Mouse (Mus musculus): ENCODE measurements around the gene Pard3. TPM values are rescaled to one million over a fixed set of nuclear protein-coding genes. Genes with fewer than 3 reads are reported as not detected.
A peak's percentile ranks its signal among the peaks of the same experiment; 100 is the strongest.

The Pard3 gene
- polyA plus RNA-seq, 1 experiment, result 32.0 TPM

DNA sequence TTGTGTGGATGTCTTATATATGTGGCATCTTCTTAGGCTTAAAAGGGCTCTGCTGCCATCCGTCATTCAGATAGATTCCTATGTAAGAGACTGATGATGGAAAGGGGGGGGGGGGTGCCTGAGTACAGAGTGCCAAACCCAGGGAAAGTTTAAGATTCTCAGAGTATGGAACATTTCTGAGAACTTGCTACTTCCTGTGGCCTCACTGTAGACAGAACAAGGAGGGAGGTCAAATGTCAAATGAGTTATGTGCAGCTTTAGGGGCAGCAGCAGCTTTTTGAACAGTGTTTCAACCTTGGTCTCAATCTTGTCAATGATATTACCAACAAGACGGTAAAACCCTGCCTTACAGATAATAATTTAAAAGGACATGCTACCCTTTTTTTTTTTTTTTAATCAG, 367.5 kb downstream of the Pard3 start:
- no peak for DNase-seq (ENCODE audit: low spot score)

DNA sequence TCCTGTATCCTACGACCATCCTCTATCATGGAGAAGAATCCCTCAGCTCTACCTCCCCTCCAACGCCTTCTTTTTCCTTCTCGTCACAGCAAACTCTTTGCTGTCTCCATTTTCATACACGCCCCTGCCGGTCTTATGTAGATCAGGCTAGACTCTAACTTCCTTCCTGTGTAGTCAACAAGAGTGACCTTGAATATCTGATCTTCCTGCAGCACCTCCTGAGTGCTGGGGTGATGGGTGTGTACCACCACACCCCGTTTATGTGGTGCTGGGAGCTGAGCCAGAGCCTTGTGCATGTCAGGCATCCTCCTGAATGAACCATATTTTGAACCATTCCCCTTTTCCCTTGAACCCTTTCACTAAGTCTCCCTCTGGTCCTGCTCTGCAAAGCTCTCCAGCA, 372.3 kb downstream of the Pard3 start:
- DNase-seq (ENCODE audit: low spot score), result no peak

DNA sequence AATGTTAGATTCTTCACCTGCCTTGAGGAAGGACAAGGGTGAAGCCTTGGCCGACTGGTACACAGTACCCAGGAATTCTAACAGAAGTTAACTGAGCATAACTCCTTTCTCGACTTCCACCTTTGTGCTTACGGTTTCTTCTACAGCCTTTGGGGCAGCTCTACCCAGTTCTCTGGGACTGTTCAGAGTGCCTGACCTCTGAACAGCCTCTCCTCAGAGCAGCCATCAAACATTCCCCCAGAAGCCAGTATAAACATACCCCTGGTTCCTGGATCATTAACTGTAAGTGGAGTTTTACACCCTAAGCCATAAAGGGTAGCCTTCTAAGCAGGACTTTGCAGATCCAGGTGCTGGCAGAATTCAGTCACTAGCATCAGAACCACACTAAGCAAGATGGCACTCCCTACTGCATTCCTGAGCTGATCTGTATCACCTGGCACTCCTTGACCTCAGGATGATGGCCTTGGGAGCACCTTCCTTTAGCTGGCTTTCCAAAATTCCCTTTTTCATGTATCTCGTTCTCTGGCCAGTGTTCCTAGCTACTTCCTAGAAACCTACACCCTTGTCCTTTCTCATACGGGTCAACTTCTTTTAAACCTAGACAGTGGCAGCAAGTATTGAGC, 374.0 kb downstream of the Pard3 start:
- DNase-seq (ENCODE audit: low spot score), result no peak

DNA sequence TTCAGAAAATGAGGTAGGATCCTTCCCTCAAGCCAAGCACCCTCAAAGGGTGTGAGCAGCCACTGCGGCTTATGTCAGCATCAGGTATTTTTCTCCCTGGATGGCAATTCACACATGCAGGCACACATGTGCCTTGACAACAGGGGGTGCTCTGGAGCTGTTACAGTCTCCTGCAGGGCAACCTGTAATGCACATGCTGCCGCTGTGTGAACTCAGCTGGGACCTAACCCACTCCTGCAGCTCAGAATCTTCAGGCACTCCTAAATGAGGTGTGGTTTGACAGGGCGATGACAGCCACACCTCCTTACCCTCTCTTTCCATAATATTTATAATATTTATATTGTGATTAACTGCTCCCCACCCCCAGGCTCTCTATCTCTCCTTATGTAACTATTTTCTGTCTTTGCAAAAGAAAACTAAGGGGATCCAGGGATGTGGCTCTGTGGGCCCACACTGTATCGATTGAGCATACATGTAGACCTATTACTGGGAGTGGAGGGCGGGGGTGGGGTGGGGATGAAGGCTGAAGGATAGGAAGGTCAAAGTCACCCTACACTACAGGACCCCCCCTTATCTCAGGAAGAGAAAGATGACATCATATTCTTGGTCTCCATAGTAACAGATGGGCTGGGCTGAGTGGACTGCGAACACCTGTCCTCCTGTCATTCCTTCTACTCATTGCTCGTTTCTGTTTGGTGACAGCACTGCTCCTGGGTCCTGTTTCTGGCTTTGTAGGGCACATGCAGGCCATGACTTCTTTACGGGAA, 375.1 kb downstream of the Pard3 start:
- DNase-seq (ENCODE audit: low spot score), result no peak

DNA sequence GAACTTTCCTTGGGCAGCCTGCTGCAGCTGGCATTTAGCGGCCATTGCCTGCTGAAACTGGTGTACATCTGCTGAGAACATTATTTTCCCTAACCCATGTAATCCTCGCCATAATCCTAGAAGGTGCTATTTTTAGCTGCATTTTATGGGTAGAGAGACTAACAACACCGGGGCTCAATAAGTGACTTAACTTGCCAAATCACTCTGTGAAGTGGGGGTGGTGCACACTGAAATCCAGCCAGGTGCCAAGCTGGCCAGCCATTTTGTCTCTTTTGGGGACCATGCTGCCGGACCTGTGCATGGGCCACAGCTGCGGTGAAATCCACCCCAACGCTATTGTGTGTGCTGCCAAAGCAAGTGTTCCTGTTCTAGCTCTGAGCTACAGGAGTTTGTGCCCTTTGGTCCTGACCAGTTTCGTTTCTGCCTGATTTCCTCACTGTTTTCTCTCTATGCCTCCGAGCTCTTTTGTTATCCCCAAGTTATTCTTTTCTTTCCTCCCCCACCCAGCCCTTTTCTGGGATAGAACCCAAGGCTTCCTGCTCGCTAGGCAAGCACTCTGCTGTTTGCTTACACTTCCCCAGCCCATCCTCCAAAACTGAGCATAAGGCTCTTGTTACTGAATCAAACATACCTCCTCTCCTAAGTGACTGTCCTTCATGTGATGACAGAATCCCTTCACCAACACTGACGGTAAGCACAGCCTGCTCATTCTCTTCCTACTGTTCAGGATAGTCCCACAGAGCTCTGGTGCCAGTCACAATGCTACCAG, 375.9 kb downstream of the Pard3 start:
- no peak for DNase-seq (ENCODE audit: low spot score)

DNA sequence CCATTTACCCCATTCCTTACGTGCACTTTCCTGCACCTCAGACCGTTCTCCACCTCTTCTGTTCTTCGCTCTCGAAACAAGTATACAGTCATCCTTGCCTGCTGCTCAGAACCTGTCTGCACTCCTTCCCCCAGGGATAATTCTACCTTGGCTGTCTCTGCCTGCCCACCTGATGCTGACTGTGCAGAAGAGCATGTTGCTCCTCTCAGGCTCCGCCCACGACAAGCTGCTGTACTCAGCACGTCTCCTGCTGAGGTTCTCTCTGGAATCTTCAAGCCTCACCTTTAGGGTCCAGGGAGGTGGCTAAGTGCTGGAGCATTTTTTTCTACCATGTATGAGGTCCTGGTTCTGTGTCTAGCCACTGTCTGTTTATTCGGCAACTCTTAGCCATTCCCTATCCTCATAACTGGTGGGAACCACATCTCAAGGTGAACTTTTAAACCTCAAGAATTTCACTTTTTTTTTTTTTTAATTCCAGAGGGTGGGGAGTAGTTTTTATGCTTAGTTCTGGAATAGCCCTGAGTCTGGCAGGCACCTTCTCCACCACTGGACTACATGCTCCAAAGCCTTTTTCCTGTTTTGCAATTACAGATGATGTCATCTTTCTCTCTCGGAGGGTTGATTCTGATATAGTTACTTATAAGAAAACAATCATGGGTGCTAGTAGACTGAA, 376.6 kb downstream of the Pard3 start:
- no peak for DNase-seq (ENCODE audit: low spot score)

DNA sequence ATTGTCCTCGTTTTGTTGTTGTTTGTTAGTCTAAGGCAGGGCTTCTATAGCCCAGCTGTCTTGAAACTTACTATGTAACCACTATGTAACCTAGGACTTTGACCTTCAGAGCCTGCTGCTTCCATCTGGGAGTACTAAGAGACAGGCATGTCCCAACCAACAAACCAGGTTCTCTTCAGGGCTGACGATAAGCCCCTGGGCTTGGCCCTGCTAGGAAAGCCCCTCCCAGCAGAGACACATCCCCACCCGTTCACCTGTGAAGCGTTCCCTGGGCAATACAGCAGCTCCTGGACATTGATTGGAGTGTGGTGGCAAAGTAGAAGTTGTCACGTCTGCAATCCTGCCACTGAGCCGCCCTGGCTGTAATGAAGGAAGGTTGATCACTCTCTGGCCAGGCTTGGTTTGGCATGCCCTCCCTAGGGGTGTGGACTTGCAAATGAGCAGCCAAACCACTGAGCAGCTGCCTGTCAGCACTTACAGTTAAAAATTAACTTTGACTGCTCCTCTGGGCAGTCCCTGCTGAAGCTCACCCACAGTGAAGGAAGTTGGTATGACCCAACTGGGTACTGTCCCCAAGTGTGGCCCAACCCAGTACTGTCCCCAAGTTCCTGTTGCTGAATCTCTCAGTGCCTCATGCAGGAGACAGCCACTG, 377.3 kb downstream of the Pard3 start:
- peak; percentile 32 for DNase-seq (ENCODE audit: low spot score)

- no peak for DNase-seq (ENCODE audit: low spot score)
These were observed 383.7 kb downstream of the Pard3 start for GRCm38 (mm10) chr8:127447401-127447800.

GRCm38 (mm10) chr8:127449066-127449840, 385.6 kb downstream of the Pard3 start:
- no peak for DNase-seq (ENCODE audit: low spot score)

- no peak for DNase-seq (ENCODE audit: low spot score)
These were observed 387.4 kb downstream of the Pard3 start for GRCm38 (mm10) chr8:127450954-127451668.

DNA sequence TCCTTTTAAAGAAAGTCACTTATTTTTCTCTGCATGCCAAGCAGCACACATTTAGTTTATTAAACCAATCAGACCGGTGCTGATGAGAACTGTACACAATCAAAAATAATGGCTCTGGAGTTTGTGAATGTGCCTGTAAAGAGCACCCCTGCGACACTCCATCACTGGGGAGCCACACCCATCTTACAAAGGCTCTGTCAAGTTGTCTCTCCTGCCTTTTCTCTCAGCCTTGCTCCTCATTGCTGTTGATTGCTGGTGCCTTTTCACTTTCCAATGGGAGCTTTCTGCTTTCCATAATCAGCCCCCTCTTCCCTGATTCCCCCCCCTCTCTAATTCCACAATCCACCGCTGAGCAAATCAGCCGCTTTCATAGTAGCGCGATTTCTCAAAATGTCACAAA, 388.7 kb downstream of the Pard3 start:
- no peak for DNase-seq (ENCODE audit: low spot score)

DNA sequence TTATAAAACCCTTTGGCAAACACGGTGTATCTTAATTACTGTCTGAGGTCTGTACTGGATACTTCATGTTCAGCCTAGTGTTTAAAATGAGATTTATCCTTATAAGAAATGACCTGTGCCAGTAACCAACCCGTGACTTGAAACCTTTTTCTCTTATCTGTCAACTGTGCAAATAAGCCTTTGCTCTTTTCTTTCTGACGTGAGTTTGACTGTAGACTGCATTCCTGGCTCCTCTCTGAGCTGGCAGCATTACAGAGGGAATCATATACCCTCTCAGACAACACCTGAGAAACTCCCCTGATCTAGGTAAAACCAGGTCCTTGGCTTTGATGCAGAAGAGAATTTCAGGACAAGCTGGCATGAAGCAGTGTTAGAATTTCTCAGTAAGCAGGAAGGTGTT, 394.2 kb downstream of the Pard3 start:
- no peak for DNase-seq (ENCODE audit: low spot score)

DNA sequence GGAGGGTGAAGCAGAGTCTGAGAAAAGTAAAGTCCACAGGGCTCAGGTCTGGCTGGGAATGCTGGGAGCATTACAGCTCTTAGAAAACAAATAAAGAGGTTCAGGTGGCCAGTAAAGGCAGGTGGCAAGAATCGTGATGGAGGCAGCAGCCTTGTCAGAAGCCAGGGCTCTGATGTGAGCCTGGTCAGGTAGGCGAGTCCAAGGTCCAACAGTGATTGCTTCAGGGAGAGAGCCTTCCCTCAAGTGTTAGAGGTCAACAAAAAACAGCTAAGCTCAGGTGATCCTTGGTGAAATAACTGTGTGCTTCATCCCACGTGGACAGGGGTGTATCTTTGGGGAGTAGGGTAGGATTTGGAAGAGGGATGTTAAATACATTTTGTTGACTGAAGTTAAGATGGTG, 397.5 kb downstream of the Pard3 start:
- no peak for DNase-seq (ENCODE audit: low spot score)

- DNase-seq (ENCODE audit: low spot score), result no peak
These were observed 398.8 kb downstream of the Pard3 start for GRCm38 (mm10) chr8:127462378-127462935.

GRCm38 (mm10) chr8:127464300-127464699, 400.6 kb downstream of the Pard3 start:
- no peak for DNase-seq (ENCODE audit: low spot score)

GRCm38 (mm10) chr8:127472204-127472603, 408.5 kb downstream of the Pard3 start:
- DNase-seq (ENCODE audit: low spot score), result no peak

GRCm38 (mm10) chr8:127480003-127480402, 416.3 kb downstream of the Pard3 start:
- no peak for DNase-seq (ENCODE audit: low spot score)

- DNase-seq (ENCODE audit: low spot score), result no peak
These were observed 421.9 kb downstream of the Pard3 start for GRCm38 (mm10) chr8:127485618-127486017.

GRCm38 (mm10) chr8:127491963-127492362, 428.3 kb downstream of the Pard3 start:
- DNase-seq (ENCODE audit: low spot score), result no peak

- DNase-seq (ENCODE audit: low spot score), result no peak
These were observed 431.6 kb downstream of the Pard3 start for GRCm38 (mm10) chr8:127495226-127495780.
